Mouse (Mus musculus) lung, adult 2 months (tissue): ENCODE results near the gene Heg1.

ENCODE experiments used
- CTCF ChIP-seq: fragments of 200-500 bp; IDR thresholded peaks from 2 replicates; pipeline ENCODE4 v1.5.1; 2011; ENCODE audit warnings: mild to moderate bottlenecking, low read length, control low read depth; ENCODE audit not compliant: insufficient read depth
- POLR2A ChIP-seq: fragments of 200-500 bp; IDR thresholded peaks from 2 replicates; pipeline ENCODE4 v1.6.1; 2011; ENCODE audit warnings: low read depth, mild to moderate bottlenecking, control low read depth, low read length, borderline replicate concordance; ENCODE audit errors: extremely low read depth

DNA sequence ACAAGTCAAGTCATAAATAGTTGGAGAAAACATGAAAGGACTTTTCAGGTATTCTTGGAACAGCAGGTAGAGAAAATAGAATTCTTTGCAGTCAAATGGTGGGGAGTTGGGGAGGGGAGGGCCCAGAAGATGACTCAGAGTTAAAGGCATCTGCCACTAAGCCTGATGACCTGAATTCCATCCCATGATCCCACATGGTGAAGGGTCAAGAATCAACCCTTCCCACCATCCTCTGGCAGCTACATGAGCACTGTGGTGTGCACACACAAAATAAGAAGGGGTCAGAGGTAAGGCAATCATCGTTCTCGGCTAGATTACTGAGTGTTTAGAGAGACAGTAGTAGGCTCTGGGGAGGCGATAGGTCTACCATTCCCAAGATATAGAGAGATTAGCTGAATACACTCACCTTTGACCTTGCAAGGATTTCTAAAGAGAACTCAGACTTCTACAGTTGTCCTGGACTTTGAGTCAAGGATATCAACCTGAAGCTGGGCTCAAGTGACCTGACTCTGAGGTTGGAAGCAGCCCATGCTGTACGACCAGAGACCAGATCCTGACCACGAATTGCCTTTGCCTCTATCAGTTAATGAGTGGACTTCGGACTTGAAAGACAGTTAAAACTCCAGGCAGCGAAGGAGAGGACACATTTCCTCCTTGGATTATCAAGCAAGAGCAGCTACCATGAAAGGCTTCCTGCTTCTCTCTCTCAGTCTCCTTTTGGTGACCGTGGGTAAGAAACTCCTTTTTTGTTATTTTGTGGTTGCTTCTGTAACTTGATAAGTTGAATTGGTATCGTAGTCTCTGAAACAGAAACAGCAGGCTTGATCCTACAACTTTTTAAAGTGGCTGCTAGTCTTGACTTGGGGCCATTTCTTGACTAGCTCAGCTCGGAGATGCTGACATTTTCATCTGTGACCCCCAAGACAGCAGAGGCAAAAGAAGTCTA is 109.9 kb downstream of the Heg1 start, which contains the start of gene Muc13:
- TF ChIP-seq CTCF (no peak), POLR2A (no peak)
